Mouse (Mus musculus): ENCODE results near the gene Fam84a.

The Fam84a gene

DNA sequence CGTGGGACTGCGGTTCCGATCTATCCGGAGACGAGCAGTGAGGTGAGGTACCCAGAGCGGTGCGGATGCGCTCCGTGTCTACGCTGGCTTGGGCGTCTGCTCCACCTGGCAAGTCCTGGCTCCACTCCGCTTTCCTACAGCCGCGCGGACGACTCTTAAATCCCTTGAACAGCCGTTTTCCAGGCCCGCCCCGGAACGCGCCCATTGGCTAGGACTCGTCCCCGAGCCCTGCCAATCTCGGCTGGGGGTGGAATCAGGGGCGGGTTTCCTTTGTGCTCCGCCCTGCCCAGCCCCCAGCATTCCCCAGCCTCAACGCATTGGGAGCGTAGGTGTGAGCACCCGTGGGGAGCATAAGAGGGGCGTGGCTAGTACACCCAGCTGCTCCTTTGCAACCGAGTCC, at the start of gene Fam84a:
TSS of gene Fam84a (minus strand) at position 134 of the 400 bp plus-strand sequence.
- DNase-seq: peak; percentile 71

DNA sequence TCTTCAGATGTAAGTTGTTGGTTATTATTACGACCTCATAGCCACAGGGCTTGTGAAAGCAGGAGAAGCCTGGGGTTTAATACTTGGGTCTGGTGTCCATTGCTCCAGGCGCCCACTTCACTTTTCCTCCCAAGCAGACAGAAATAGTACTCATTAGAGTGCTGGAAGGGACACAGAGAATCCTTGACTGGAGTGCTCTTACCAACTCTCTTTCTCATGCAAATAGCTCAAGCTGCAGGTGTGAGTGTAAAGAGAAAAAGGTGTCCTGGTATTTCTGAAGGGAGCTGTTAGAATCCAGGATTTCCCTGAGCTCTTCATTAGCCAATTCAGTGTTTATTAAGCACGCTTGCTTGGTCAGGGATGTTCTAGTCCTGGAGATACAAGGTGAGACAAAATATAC, 43.6 kb upstream of the Fam84a start:
- no peak for DNase-seq

DNA sequence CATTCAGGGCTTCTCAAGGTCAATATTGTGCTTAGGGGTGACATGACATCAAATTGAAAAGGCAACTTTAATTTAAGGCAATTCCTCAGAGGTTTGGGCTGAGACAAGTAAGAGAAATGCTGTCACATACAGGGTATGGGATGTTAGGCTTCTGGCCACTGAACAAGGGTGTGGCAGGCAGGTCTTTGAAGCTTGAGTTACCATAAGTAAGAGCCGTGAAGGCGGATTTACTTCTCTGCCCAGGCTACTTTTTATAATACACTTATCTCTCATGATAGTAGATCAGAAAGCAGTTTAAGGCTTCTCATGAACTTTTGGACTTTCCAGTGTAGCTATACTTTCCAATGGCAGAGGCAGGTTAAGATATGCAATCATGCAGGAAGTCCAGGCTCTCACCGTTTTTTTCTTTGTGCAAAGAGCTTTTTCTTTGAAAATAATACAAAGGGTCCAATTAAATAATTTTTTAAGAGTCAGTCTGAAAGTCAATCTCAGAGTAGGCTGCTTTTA, 34.9 kb upstream of the Fam84a start:
- DNase-seq: no peak

DNA sequence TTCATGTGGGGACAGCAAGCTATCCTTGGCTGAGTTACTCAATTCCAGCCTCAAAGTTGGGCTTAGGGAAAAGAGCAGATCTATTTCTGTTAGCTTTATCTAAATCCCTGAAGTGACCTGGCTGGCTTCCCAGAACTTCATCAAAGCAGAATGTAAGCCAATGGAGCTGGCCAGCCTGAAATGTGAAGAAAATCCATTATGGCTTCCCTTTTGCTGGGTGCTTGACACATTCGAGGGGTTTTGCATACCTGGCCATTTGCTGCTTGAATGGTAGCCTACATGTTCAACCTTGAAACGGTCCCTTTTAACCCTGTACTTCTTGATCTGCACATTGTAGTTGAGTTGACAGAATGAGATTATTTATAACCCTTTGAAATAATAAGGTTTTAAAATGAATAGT, 13.9 kb upstream of the Fam84a start:
- DNase-seq: no peak

DNA sequence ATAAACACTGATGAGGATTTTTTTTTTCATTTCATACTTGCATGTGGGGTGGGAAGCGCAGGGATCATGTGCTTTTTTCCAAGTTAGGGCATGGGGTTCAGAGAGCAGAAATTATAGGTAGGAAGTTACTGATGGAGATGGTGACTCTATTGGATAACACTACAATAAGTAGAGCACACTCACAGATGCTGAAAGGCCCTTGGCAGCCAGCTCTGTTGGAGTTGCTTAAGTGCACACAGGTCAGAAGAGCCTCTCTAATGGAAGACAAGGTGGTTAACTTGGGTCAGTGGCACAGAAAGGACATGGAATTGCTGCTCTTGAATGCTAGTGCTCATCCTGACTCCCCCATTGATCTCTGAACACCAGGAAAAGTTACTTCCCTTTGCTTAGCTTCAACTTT, 13.1 kb upstream of the Fam84a start:
- DNase-seq: no peak

DNA sequence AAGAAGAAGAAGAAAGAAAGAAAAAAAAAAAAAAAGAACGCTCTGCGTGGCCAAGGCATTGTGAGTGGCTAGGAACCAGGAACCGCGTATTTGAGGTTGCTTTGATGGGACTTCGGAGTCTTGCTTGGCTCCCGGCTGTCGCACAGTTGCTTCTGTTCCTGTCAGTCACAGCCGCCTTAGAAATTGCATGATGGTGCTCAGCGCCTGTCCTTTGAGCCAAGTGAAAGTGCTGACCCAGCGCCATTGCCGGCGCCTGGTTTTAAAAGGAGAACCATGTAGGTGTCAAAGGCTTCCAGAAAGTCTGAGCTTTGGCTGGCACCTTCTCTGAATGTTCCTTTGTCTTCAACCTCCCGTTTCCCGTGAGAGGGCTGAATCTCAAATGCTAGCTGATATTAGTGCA, 572 bp upstream of the Fam84a start:
- DNase-seq: peak; percentile 12

DNA sequence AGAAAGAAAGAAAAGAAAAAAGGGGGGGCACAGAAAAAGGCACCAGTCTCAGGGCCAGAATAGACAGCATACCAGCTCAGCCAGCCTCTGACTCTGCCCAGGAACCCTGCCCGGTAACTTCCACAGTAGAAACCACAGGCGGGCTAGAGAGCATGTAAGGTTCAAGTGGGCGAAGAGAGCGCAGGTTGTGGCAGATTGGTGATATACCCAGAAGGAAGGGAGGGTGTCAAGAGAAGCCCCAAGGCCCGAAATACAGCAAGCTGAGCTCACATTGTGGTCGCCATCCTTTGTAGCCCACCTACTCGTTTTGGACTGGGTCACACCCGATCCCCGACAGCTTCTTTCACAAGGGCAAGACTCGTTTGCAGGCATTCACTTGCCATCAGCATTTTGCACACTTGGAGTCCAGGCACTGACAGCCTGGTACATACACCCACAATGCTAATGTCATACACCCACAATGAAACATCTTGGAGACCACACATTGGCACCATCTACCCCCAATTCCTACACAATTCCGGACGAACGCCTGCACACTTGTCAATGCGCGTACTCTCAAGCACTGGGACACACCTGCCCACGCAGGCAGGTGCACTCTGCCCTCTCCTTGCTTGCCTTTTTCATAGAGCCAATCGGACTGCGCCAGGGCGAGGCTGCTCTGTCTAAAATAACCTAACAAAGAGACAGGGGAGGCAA, 770 bp downstream of the Fam84a start:
- no peak for DNase-seq

DNA sequence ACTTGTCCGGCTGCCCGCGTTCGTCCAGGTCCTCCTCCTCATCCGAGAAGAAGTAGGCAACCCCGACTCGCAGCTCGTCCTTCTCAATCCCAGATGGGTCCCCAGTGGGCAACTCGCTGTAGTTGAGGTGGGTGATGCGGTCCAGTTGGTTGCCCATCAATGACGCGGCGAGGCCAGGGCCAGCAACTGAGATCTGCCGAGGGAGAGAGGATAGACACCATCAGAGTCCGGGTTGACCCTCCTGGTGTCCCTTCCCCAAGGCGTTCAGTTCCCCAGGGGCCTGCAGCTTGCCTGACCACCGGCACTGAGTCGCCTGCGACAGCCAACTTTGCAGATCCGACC, 1.3 kb downstream of the Fam84a start:
- no peak for DNase-seq

DNA sequence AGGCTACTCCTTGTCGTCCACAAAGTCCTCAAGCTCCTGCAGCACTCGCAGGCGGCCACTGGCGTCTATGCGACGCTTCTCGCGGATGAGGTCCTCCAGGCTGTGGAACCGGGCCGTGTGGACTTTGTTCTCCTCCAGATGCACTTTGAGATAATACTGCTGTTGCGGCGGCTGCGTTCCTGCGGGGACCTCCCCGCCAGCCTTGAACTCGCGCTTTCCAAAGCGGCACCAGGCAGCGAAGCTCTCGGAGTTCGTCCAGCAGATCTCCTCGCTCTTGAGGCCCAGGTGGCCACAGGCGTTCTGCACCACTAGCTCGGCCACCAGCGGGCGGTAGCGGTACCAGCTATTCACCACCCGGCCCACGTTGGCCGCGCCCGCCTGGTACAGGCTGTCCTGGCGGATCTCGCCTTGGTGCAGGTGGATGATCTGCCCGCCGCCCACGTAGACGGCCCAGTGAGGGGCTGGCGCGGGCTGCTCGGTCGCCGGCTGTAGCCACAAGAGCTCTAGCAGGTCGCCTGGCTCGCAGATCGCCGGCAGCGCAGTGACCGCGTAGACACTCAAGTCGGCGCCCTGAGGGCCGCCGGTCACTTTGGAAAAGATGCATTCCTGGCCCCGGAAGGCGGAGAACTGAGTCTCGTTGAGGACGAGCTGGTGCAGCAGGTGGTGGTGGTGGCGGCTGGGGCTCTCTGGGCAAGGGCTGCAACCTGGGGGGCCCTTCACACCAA, 1.8 kb downstream of the Fam84a start:
- DNase-seq: peak; percentile 46

DNA sequence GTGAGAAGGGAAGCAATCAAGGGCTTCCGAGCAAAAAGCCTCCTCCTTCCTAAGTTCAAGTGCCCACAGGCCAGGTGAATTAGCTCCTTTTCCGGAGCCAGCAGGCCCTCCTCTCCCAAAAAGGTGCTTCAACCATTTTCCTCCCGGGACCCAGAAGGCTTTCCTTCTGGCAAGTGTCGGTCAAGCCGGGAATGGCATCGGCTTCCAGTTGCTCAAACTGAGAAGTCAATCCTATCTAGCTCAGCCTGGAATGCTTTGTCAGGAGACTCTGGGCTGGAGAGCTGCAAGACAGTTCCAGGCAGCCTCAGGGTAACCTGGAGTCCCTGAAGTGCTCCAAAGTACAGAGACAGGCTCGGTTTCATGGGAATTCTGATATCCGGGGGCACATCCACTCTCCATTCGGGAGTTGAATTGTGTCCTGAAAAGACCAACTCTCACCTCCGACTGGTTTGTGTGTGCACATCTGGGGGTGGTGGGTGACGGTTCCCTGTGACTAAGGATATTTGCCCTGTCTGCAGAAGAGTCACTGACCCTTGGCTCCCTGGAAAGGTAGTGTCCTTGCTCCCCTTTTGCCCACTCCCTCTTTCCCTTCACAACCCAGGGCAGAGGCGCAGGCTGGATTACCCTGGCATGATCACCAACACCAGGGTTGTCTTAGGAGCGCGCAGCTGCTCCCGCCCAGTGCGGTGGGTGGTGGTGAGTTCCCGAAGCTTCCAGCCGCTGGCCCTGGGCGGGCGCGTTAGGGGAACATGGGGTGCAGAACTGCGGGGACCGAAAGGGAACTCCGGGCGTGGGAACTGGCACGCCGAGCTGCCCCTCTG, 2.6 kb downstream of the Fam84a start:
- no peak for DNase-seq

DNA sequence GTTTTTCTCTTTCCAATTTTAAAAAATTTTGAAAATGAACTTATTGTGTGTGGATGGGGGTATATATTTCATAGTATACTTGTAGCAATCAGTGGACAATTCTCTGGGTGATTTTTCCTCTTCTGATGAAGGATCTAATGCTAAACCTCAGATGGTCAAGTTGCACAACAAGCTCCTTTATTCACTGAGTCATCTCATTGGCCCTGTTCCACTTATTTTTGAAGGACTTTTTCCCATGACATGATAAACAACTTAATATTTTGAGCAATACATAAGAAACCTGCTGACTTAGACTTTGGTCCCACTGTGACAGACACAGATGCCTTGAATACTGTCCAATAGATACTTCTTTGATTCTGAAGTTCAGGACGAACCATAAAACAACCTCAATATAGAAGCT, 14.8 kb downstream of the Fam84a start:
- no peak for DNase-seq

DNA sequence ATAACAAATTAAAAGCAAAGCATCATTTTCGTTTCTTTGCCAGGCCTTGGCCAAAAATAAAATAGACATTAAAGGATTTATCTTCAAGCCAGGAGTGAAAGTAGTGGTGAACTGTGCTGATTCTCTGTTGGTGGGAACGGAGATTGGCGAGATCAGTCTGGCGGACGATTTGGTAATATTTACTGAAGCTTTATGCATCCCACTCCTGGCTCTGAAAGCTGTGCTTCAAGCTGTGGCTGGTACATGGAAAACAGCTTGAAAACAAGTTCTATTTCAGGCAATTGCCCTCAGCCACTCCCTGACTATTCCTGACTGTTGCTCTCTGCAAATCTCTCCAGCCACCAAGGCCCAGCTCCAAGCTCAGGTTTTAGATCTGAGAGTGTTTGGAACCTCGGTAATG, 37.1 kb downstream of the Fam84a start:
- DNase-seq: no peak

DNA sequence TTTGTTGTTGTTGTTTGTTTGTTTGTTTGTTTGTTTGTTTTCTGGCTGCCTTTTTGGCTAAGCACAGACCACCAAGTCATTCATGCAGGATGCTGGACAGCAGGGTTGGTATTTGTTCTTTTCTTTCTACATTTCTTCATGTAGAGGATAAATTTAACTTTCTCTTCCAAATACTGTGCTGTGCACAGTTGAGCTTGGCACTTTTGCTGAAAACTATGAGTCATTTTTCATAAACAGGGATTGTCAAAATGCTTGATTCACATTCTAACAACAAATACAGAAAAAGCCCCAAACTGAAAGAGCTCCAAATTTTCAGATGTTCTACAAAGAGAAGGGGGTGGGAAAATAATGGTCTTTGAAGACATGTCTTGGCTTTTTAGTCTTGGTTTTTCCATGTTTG, 54.9 kb downstream of the Fam84a start:
- no peak for DNase-seq
